Mouse (Mus musculus) liver, postnatal 0 days (tissue): ENCODE measurements around the gene Itih2. TPM values are rescaled to one million over a fixed set of nuclear protein-coding genes. Genes with fewer than 3 reads are reported as not detected.
A peak's percentile ranks its signal among the peaks of the same experiment; 100 is the strongest.

Experiments used
- ATAC-seq: fragments of 200-750 bp; cut with Nextera tagmentation; 2 replicates; pipeline ENCODE4 v1.8.0; 2017; ENCODE audit warnings: mild to moderate bottlenecking, moderate library complexity
- DNase-seq: peaks from one replicate; pipeline ENCODE4 v3.0.0-alpha.2; 2016
- H3K27ac ChIP-seq: fragments of 300-500 bp; sonication (generic); 2 replicates; pipeline ENCODE4 v1.5.1; 2014; ENCODE audit warnings: antibody characterized with exemption, moderate library complexity, mild to moderate bottlenecking, low read depth
- H3K27me3 ChIP-seq: fragments of 300-500 bp; sonication (generic); 2 replicates; pipeline ENCODE4 v1.6.1; 2014; ENCODE audit warnings: low read length, control low read depth, mixed read lengths; ENCODE audit not compliant: insufficient read depth
- H3K36me3 ChIP-seq: fragments of 300-500 bp; sonication (generic); replicated peaks from 2 replicates; pipeline ENCODE4 v1.6.1; 2014; ENCODE audit warnings: mild to moderate bottlenecking, control low read depth, low read length, moderate library complexity, mixed read lengths; ENCODE audit not compliant: insufficient read depth
- H3K4me1 ChIP-seq: fragments of 300-500 bp; sonication (generic); 2 replicates; pipeline ENCODE4 v1.6.1; 2014; ENCODE audit warnings: antibody characterized with exemption, mild to moderate bottlenecking, control low read depth; ENCODE audit not compliant: insufficient read depth
- H3K4me2 ChIP-seq: fragments of 300-500 bp; sonication (generic); 2 replicates; pipeline ENCODE4 v1.6.1; 2014; ENCODE audit warnings: low read depth, mild to moderate bottlenecking, low read length, moderate library complexity, mixed read lengths
- H3K4me3 ChIP-seq: fragments of 300-500 bp; sonication (generic); 2 replicates; pipeline ENCODE4 v1.5.1; 2014; ENCODE audit warnings: low read depth, low read length
- H3K9ac ChIP-seq: fragments of 300-500 bp; sonication (generic); replicated peaks from 2 replicates; pipeline ENCODE4 v1.6.1; 2014; ENCODE audit warnings: mild to moderate bottlenecking, moderate library complexity
- H3K9me3 ChIP-seq: fragments of 300-500 bp; sonication (generic); 2 replicates; pipeline ENCODE4 v1.6.1; 2016; ENCODE audit warnings: mild to moderate bottlenecking, control low read depth, low read length, mixed read lengths
- CTCF ChIP-seq: sonication (generic); IDR thresholded peaks from 2 replicates; pipeline ENCODE4 v1.5.1; 2016; ENCODE audit warnings: antibody characterized with exemption, low read depth
- EP300 ChIP-seq: IDR thresholded peaks from 2 replicates; pipeline ENCODE4 v1.6.1; 2016; ENCODE audit warnings: antibody characterized with exemption, low read depth, mild to moderate bottlenecking
- WGBS: fragments of 180-500 bp; shearing (Covaris S2); extraction: QIAGEN DNeasy Blood & Tissue Kit; methylation state at CpG from one replicate; pipeline ENCODE4 v1.1.7; 2014; ENCODE audit not compliant: insufficient replicate concordance; 5-methylcytosine and 5-hydroxymethylcytosine counted together
- polyA plus RNA-seq: library from polyadenylated mRNA; unstranded; fragments of >200 nt; fragmentation: Nextera tagmentation; extraction: Ambion mirVana; gene quantifications from 2 replicates; pipeline ENCODE4 v1.2.1, GENCODE M21; 2015

Gene Itih2
- polyA plus RNA-seq, 1 experiment from 2014 or later, result 547 TPM

GRCm38 (mm10) chr2:10157184-10157583 lies 26.0 kb upstream of the Itih2 start:
- no peak for ATAC-seq
- H3K27ac ChIP-seq, result no peak overlapping the region
- H3K4me2 ChIP-seq, result no peak overlapping the region
- H3K9ac ChIP-seq, result no peak overlapping the region
- no peaks in the 10 kb centered on the region for H3K27me3 ChIP-seq
- no peak overlapping the region for H3K4me3 ChIP-seq
- WGBS, result 74% methylated on average over 10 of the region's 10 CpGs
- H3K36me3 ChIP-seq, result no peaks in the 10 kb centered on the region
- H3K4me1 ChIP-seq, result peaks cover 20% of the 10 kb centered on the region
- H3K9me3 ChIP-seq, result no peaks in the 10 kb centered on the region
- TF ChIP-seq EP300 (no peak), CTCF (no peak)
- no peak for DNase-seq

- peak; percentile 87 for DNase-seq
- Histone ChIP-seq H3K9me3 (no peaks in the 10 kb centered on the region), H3K27me3 (no peaks in the 10 kb centered on the region), H3K36me3 (no peaks in the 10 kb centered on the region), H3K9ac (peak within 1 kb of the TSS; percentile 64), H3K27ac (peak within 1 kb of the TSS; percentile 52), H3K4me3 (peak within 1 kb of the TSS; percentile 57), H3K4me2 (peak within 1 kb of the TSS; percentile 95), H3K4me1 (peaks cover 23% of the 10 kb centered on the region)
- 3% methylated on average over 27 of the region's 27 CpGs for WGBS
- TF ChIP-seq EP300 (no peak), CTCF (no peak)
- peak; percentile 88 for ATAC-seq
Measured at GRCm38 (mm10) chr2:10153201-10154075, 22.2 kb upstream of the Itih2 start, which contains the start of gene Itih5. Itih5 (plus strand) TSS chr2:10153571.

GRCm38 (mm10) chr2:10152590-10152989 lies 21.4 kb upstream of the Itih2 start:
- TF ChIP-seq CTCF (no peak), EP300 (0 out of 2 replicates have a peak, but pooled peaks have one; percentile 41)
- Histone ChIP-seq H3K9ac (no peak overlapping the region), H3K4me1 (peaks cover 23% of the 10 kb centered on the region), H3K9me3 (no peaks in the 10 kb centered on the region), H3K36me3 (no peaks in the 10 kb centered on the region), H3K27ac (peak overlapping the region; percentile 52), H3K4me3 (no peak overlapping the region), H3K27me3 (no peaks in the 10 kb centered on the region), H3K4me2 (peak overlapping the region; percentile 95)
- WGBS, result 22% methylated on average over 5 of the region's 5 CpGs
- peak; percentile 58 for DNase-seq
- ATAC-seq, result no peak

GRCm38 (mm10) chr2:10147176-10147575 lies 16.0 kb upstream of the Itih2 start:
- WGBS, result 75% methylated on average over 8 of the region's 8 CpGs

GRCm38 (mm10) chr2:10145514-10145913 lies 14.3 kb upstream of the Itih2 start:
- no peak overlapping the region for H3K4me3 ChIP-seq
- ATAC-seq (no peak), DNase-seq (no peak)
- TF ChIP-seq EP300, result no peak
- TF ChIP-seq CTCF, result no peak
- H3K36me3 ChIP-seq, result no peaks in the 10 kb centered on the region
- H3K9ac ChIP-seq, result no peak overlapping the region
- no peaks in the 10 kb centered on the region for H3K27me3 ChIP-seq
- no peak overlapping the region for H3K27ac ChIP-seq
- 44% methylated on average over 6 of the region's 6 CpGs for WGBS
- no peak overlapping the region for H3K4me2 ChIP-seq
- no peaks in the 10 kb centered on the region for H3K9me3 ChIP-seq
- no peaks in the 10 kb centered on the region for H3K4me1 ChIP-seq

More at GRCm38 (mm10) chr2:10147176-10147575, 16.0 kb upstream of the Itih2 start:
- no peak overlapping the region for H3K4me2 ChIP-seq
- peaks cover 3% of the 10 kb centered on the region for H3K4me1 ChIP-seq
- no peak overlapping the region for H3K9ac ChIP-seq
- DNase-seq (no peak), ATAC-seq (no peak)
- H3K27me3 ChIP-seq, result no peaks in the 10 kb centered on the region
- no peak overlapping the region for H3K27ac ChIP-seq
- H3K36me3 ChIP-seq, result no peaks in the 10 kb centered on the region
- H3K9me3 ChIP-seq, result no peaks in the 10 kb centered on the region
- TF ChIP-seq CTCF (no peak), EP300 (no peak)
- H3K4me3 ChIP-seq, result no peak overlapping the region
